ENCODE assay signal across 8 mouse cellular contexts in the genomic region with DNA sequence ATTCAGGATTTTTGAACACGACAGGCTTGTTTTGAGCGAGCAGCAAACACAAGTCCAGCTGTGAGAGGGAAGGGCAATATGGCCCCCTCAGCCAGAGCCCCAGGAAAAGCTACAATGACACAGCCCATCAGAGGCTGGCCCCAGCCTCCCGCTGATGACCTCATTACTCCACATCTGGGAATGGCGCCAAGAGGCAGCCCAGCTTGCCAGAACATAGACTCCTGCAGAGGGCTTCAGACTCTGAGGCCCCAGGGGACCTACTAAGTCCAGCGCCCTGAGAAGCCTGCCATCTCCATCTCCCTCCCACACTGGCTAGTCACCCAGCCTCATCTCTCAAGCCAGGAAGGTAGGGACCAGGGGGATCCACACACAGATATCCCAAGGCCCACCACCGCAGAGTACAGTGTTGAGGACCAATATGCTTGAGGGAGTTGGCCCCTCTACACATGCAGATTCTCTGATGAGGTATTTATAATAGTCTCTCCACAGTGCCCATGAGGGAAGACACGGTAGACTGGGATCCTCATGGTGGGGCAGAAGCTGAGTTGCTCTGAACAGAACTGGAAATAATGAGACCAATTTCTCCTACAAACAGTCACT.
DNase-seq lines count a peak whose midpoint lies in the region; ATAC-seq and TF ChIP-seq lines count a peak whose summit lies in the region.

No protein-coding gene starts in this region.

- peak; percentile 59 for ATAC-seq in forebrain, embryonic 15.5 days (replicated peaks)
- peak; percentile 94 for ATAC-seq in heart, postnatal 0 days (ENCODE audit: insufficient read depth, low read depth)
- no peak for ATAC-seq in monocyte, adult 5-6 weeks (replicated peaks; ENCODE audit: insufficient number of reproducible peaks, low FRiP score, low TSS enrichment, poor library complexity, severe bottlenecking)

- no peaks in the 10 kb centered on the region for H3K27me3 ChIP-seq in forebrain, embryonic 15.5 days
- H3K27me3 ChIP-seq in heart, postnatal 0 days (ENCODE audit: control insufficient read depth, insufficient read depth, low read length), result no peaks in the 10 kb centered on the region

- H3K27ac ChIP-seq in forebrain, embryonic 15.5 days (replicated peaks), result peak overlapping the region; percentile 46; the same call in 1 of the 2 replicates
- H3K27ac ChIP-seq in heart, postnatal 0 days (ENCODE audit: low read depth), result peak overlapping the region; percentile 45

- no peak; the same call in 1 of the 2 replicates for TF ChIP-seq CTCF in heart, postnatal 0 days (IDR thresholded peaks at IDR 0.05; ENCODE audit: low read depth)

- DNase-seq in urinary bladder, postnatal 10 days (ENCODE audit: low spot score), result peak; percentile 33
- no peak for DNase-seq in urinary bladder, adult 2 months (ENCODE audit: low spot score)
- peak; percentile 92 for DNase-seq in heart, postnatal 0 days (ENCODE audit: low spot score)
- DNase-seq in layer of hippocampus, adult 9-11 months, result peak; percentile 66
- peak; percentile 87 for DNase-seq in lung, postnatal 14 days
- DNase-seq in right cerebral cortex, postnatal 4 days, result peak; percentile 65

- no peak; the same call in 1 of the 2 replicates for TF ChIP-seq EP300 in heart, postnatal 0 days (IDR thresholded peaks at IDR 0.05; ENCODE audit: low read depth)

- no peaks in the 10 kb centered on the region for H3K9me3 ChIP-seq in forebrain, embryonic 15.5 days
- H3K9me3 ChIP-seq in heart, postnatal 0 days (replicated peaks; ENCODE audit: control insufficient read depth, low read length), result no peaks in the 10 kb centered on the region

- WGBS in forebrain, embryonic 15.5 days, result 45% methylated on average over 7 of the region's 7 CpGs
- WGBS in heart, postnatal 0 days, result 22% methylated on average over 7 of the region's 7 CpGs

- no peaks in the 10 kb centered on the region for H3K36me3 ChIP-seq in forebrain, embryonic 15.5 days
- H3K36me3 ChIP-seq in heart, postnatal 0 days (replicated peaks; ENCODE audit: control insufficient read depth, insufficient read depth, low read length), result no peaks in the 10 kb centered on the region

- peaks cover 35% of the 10 kb centered on the region for H3K4me1 ChIP-seq in forebrain, embryonic 15.5 days
- H3K4me1 ChIP-seq in heart, postnatal 0 days (ENCODE audit: control insufficient read depth, insufficient read depth), result peaks cover 30% of the 10 kb centered on the region

- H3K4me3 ChIP-seq in forebrain, embryonic 15.5 days, result no peak overlapping the region
- no peak overlapping the region for H3K4me3 ChIP-seq in heart, postnatal 0 days (ENCODE audit: low read depth, low read length)

- no peak overlapping the region for H3K4me2 ChIP-seq in forebrain, embryonic 15.5 days (replicated peaks)
- no peak overlapping the region for H3K4me2 ChIP-seq in heart, postnatal 0 days (ENCODE audit: low read depth, low read length)

- H3K9ac ChIP-seq in forebrain, embryonic 15.5 days (replicated peaks), result no peak overlapping the region
- no peak overlapping the region for H3K9ac ChIP-seq in heart, postnatal 0 days (replicated peaks; ENCODE audit: low read depth, low read length)
